Mouse (Mus musculus): Measurements from ENCODE around the gene Sys1. TPM values are rescaled to one million over a fixed set of nuclear protein-coding genes. Genes with fewer than 3 reads are reported as not detected.

Sys1 gene
- polyA plus RNA-seq, 2 experiments: 48.4 to 73.1 TPM

DNA sequence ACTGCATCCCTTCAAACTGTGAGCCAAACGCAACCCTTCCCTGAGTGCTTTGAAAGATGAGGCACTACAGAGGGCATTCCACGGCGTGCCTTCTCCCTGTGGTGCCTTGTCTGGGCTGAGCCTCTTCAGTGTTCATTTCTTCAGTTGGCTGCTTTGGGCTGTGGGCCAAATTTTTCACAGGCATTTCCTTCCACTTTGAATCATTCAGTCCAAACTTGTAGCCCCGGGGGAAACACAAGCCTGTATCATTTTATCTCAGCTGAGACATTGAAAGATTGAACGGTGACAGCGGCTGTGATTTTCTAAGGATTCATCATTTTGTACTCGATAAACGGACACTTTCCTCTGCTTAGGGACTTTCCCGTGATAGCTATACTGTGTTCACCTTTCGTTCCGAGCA, 59.8 kb downstream of the Sys1 start:
- Histone ChIP-seq H3K9ac (ENCODE audit: low read depth, low read length, severe bottlenecking) (no peak overlapping the region), H3K36me3 (ENCODE audit: control insufficient read depth, insufficient read depth, low read length) (no peaks in the 10 kb centered on the region), H3K9me3 (ENCODE audit: control insufficient read depth, low read length) (no peaks in the 10 kb centered on the region), H3K4me1 (ENCODE audit: control insufficient read depth, insufficient read depth, low read length) (peaks cover 14% of the 10 kb centered on the region), H3K27ac (replicated peaks; ENCODE audit: low read depth, low read length) (no peak overlapping the region), H3K4me2 (replicated peaks; ENCODE audit: low read depth, low read length, severe bottlenecking) (no peak overlapping the region), H3K27me3 (ENCODE audit: control insufficient read depth, insufficient read depth, low read length) (no peaks in the 10 kb centered on the region), H3K4me3 (replicated peaks; ENCODE audit: low read length) (no peak overlapping the region)
- WGBS: 85% methylated on average over 11 of the region's 11 CpGs
- TF ChIP-seq POLR2A (IDR thresholded peaks at IDR 0.05; ENCODE audit: borderline replicate concordance, extremely low read depth, insufficient read depth, insufficient read length): no peak
- ATAC-seq (ENCODE audit: low FRiP score, low read depth): no peak
- DNase-seq (ENCODE audit: low spot score): peak; percentile 16

DNA sequence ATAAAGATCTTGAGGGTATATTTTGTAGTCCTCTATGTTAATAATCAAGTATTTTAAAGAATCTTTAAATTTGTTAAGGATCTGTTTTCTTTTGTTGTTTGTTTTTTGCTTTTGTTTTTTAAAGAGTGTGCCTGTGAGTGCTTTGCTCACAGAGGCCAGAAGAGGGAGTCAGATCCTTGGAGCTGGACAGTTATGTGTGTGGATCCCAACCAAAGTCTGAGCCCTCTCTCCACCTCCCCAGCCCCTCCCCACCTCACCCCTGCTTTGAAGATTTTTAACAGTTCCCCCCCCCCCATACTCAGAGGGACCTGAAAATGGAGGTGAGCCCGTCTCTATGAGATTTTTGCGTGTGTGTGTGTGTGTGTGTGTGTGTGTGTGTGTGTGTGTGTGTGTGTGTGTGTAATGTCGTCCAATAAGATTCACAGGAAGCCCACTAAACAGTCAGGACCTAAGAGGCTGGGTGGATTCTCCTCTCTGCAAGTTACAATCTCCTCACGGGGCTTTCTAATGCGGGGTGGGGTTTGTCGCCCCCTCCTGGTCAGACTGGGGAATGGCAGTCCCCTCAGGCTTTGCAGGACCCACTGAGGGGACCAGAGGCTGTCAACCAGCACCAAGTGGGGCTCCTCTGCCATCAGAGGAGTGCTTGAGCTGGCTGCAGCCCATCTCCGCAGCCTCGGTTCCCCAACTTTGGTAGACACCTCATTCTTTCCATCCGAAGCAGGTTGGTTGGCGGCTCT, 60.9 kb downstream of the Sys1 start:
- H3K27ac ChIP-seq (replicated peaks; ENCODE audit: low read depth, low read length): peak overlapping the region; percentile 81
- WGBS: 37% methylated on average over 9 of the region's 10 CpGs
- H3K4me3 ChIP-seq (replicated peaks; ENCODE audit: low read length): no peak overlapping the region
- ATAC-seq (ENCODE audit: low FRiP score, low read depth) (no peak), DNase-seq (ENCODE audit: low spot score) (peak; percentile 16)
- TF ChIP-seq POLR2A (IDR thresholded peaks at IDR 0.05; ENCODE audit: borderline replicate concordance, extremely low read depth, insufficient read depth, insufficient read length): no peak
- H3K4me2 ChIP-seq (replicated peaks; ENCODE audit: low read depth, low read length, severe bottlenecking): no peak overlapping the region
- no peaks in the 10 kb centered on the region for H3K27me3 ChIP-seq (ENCODE audit: control insufficient read depth, insufficient read depth, low read length)
- H3K4me1 ChIP-seq (ENCODE audit: control insufficient read depth, insufficient read depth, low read length): peaks cover 23% of the 10 kb centered on the region
- no peak overlapping the region for H3K9ac ChIP-seq (ENCODE audit: low read depth, low read length, severe bottlenecking)
- H3K9me3 ChIP-seq (ENCODE audit: control insufficient read depth, low read length): no peaks in the 10 kb centered on the region
- H3K36me3 ChIP-seq (ENCODE audit: control insufficient read depth, insufficient read depth, low read length): no peaks in the 10 kb centered on the region

DNA sequence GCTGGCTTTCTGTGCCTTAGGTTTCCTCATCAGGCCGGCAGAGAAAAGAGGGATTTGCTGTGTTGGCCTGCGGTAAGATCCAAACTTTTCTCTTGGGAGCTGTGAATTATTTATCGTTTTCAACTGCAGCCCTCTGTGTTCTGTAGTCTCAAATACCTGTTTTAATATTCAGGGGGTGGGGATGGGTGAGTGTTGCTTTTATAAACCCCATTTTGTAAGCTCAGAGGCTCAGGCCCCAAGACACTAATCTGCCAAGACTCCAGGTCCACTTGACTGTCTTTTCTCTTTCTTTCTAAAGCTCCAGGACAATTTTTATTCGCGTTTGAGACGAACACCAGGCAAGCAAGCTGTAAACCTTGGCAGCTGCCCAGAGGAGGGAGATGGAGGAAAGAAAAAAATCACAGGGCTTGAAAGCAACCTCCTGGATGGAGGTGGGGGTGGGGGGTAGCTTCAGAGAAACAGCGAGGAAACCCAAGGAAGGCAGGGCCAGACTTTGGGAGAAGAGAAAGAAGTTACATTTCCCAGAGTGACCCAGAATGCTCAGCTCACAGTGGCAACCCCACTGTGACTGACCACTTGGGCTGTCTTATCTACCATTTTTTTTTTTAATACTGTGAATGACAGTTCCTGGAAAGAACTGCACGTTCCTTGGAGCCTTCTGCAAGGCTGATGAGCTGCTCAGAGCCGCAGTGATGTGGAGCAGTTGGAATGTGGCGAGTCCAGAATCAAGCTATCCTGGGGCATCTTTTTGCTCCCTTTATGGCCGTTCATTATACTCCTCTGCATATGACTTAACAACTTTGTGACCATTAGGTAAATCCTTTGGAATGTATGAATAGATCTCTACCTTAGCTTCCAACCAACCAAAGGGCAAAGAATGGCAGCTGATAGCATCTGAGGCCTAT, 61.8 kb downstream of the Sys1 start:
- Histone ChIP-seq H3K9me3 (ENCODE audit: control insufficient read depth, low read length) (no peaks in the 10 kb centered on the region), H3K27ac (replicated peaks; ENCODE audit: low read depth, low read length) (peak overlapping the region; percentile 81), H3K4me2 (replicated peaks; ENCODE audit: low read depth, low read length, severe bottlenecking) (peak overlapping the region; percentile 18; the same call in 1 of the 2 replicates), H3K36me3 (ENCODE audit: control insufficient read depth, insufficient read depth, low read length) (no peaks in the 10 kb centered on the region), H3K9ac (ENCODE audit: low read depth, low read length, severe bottlenecking) (no peak overlapping the region), H3K27me3 (ENCODE audit: control insufficient read depth, insufficient read depth, low read length) (no peaks in the 10 kb centered on the region), H3K4me3 (replicated peaks; ENCODE audit: low read length) (no peak overlapping the region), H3K4me1 (ENCODE audit: control insufficient read depth, insufficient read depth, low read length) (peaks cover 23% of the 10 kb centered on the region)
- ATAC-seq (ENCODE audit: low FRiP score, low read depth): peak; percentile 77
- DNase-seq (ENCODE audit: low spot score): peak; percentile 82
- 27% methylated on average over 11 of the region's 11 CpGs for WGBS
- TF ChIP-seq POLR2A (IDR thresholded peaks at IDR 0.05; ENCODE audit: borderline replicate concordance, extremely low read depth, insufficient read depth, insufficient read length): no peak

DNA sequence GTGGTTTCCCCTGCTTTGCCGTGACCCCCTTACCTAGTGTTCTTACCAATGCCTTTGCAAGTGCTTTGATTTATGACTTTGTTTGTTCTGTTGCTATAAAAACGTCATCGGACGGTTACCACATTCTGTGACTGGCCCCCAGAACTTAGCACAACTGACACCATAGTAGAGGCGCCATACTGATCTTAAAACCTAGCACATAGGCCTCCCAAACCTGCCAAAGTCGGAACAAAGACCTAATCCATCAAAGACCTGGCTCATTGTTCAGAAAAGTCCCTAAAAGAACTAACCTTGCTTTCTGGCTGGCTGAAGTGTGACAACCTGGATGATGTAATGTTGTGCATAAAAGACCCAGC, 62.4 kb downstream of the Sys1 start:
- Histone ChIP-seq H3K4me1 (ENCODE audit: control insufficient read depth, insufficient read depth, low read length) (peaks cover 23% of the 10 kb centered on the region), H3K4me3 (replicated peaks; ENCODE audit: low read length) (no peak overlapping the region), H3K36me3 (ENCODE audit: control insufficient read depth, insufficient read depth, low read length) (no peaks in the 10 kb centered on the region), H3K4me2 (replicated peaks; ENCODE audit: low read depth, low read length, severe bottlenecking) (peak overlapping the region; percentile 18; the same call in 1 of the 2 replicates), H3K27me3 (ENCODE audit: control insufficient read depth, insufficient read depth, low read length) (no peaks in the 10 kb centered on the region), H3K27ac (replicated peaks; ENCODE audit: low read depth, low read length) (peak overlapping the region; percentile 81), H3K9me3 (ENCODE audit: control insufficient read depth, low read length) (no peaks in the 10 kb centered on the region), H3K9ac (ENCODE audit: low read depth, low read length, severe bottlenecking) (no peak overlapping the region)
- peak; percentile 35 for DNase-seq (ENCODE audit: low spot score)
- ATAC-seq (ENCODE audit: low FRiP score, low read depth): peak; percentile 8; the same call in 1 of the 2 replicates
- WGBS: 34% methylated on average over 6 of the region's 6 CpGs
- no peak for TF ChIP-seq POLR2A (IDR thresholded peaks at IDR 0.05; ENCODE audit: borderline replicate concordance, extremely low read depth, insufficient read depth, insufficient read length)

DNA sequence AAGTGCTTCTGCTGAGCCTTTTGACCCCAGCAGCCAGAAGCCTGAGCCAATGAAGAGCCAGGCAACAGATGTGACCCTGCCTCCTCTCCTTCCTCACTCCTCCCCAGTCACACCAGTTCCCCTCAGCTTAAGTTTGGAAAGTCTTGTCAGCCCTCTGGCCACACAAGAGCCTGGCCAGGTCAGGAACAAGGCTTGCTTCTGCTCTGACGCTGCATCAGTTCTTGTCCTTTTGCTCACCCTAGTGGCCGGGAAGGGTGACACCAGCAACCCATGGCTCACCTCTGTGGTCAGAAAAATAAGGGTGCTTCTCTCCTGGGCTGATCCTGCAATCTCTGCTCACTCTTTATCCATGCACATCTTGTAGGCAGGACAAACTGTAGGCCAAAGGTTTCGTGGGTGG, 64.0 kb downstream of the Sys1 start:
- H3K36me3 ChIP-seq (ENCODE audit: control insufficient read depth, insufficient read depth, low read length): no peaks in the 10 kb centered on the region
- no peaks in the 10 kb centered on the region for H3K27me3 ChIP-seq (ENCODE audit: control insufficient read depth, insufficient read depth, low read length)
- no peak overlapping the region for H3K9ac ChIP-seq (ENCODE audit: low read depth, low read length, severe bottlenecking)
- no peak for TF ChIP-seq POLR2A (IDR thresholded peaks at IDR 0.05; ENCODE audit: borderline replicate concordance, extremely low read depth, insufficient read depth, insufficient read length)
- H3K9me3 ChIP-seq (ENCODE audit: control insufficient read depth, low read length): no peaks in the 10 kb centered on the region
- H3K4me3 ChIP-seq (replicated peaks; ENCODE audit: low read length): no peak overlapping the region
- ATAC-seq (ENCODE audit: low FRiP score, low read depth) (no peak), DNase-seq (ENCODE audit: low spot score) (peak; percentile 26)
- no peak overlapping the region for H3K27ac ChIP-seq (replicated peaks; ENCODE audit: low read depth, low read length)
- no peak overlapping the region for H3K4me2 ChIP-seq (replicated peaks; ENCODE audit: low read depth, low read length, severe bottlenecking)
- 15% methylated on average over 3 of the region's 3 CpGs for WGBS
- H3K4me1 ChIP-seq (ENCODE audit: control insufficient read depth, insufficient read depth, low read length): peaks cover 23% of the 10 kb centered on the region

All from limb, embryonic 14.5 days (tissue).